Mouse (Mus musculus) urinary bladder, postnatal 0 days (tissue): Measurements from ENCODE around the gene Tff3. TPM values are rescaled to one million over a fixed set of nuclear protein-coding genes. Genes with fewer than 3 reads are reported as not detected.

Experiments
- polyA plus RNA-seq: library from polyadenylated mRNA; unstranded; fragments of >200 nt; fragmentation: Nextera tagmentation; extraction: Ambion mirVana; gene quantifications from 2 replicates; pipeline ENCODE4 v1.2.1, GENCODE M21; 2015

Gene Tff3
- polyA plus RNA-seq: 1.2 and 1.6 TPM in 2 replicates

GRCm38 (mm10) chr17:31129452-31129851, at the start of gene Tff3:
TSS of gene Tff3 (minus strand) at chr17:31129646.

DNA sequence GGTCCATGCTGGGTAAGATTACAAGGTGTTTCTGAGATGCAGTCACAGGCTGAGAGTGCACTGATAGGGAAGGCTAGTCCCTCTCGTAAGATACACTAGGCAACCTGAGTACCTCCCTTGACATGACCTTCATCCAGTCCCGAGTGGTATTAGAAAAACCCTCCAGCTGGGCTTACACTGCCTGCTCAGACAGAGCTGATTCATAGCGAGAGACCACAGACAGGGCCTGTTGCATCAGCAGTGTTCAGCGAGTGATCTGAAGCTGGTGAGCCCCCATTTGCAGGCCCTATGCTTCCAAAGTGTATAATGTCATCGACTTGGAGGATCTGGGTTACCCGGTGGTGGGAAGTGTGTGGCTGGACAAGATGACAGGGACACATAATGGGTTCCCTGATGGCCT, 35.7 kb upstream of the Tff3 start, which contains the start of gene Tff1:
TSS of gene Tff1 (minus strand) at position 151 of the 400 bp plus-strand sequence.

GRCm38 (mm10) chr17:31144040-31145037, 14.9 kb upstream of the Tff3 start, which contains the start of gene Tff2:
TSS of gene Tff2 (minus strand) at chr17:31144282.

Other genes starting within 250 kb of the Tff3 start
- 0.04 TPM in 1 of 2 replicates, not detected in the other for gene Glp1r, start 227.8 kb downstream of the Tff3 start, polyA plus RNA-seq
- gene Umodl1, start 175.0 kb downstream of the Tff3 start, polyA plus RNA-seq: not detected in 2 replicates
- gene Abcg1, start 72.0 kb downstream of the Tff3 start, polyA plus RNA-seq: 1.9 and 4.7 TPM in 2 replicates
- gene Tff2, start 14.6 kb upstream of the Tff3 start, polyA plus RNA-seq: not detected in 2 replicates
- gene Tff1, start 35.6 kb upstream of the Tff3 start, polyA plus RNA-seq: 0.98 and 1.5 TPM in 2 replicates
- not detected in 2 replicates for gene Tmprss3, start 69.3 kb upstream of the Tff3 start, polyA plus RNA-seq
- 0.29 TPM in 1 of 2 replicates, not detected in the other for gene Ubash3a, start 78.2 kb upstream of the Tff3 start, polyA plus RNA-seq
- 2.0 and 2.3 TPM in 2 replicates for gene Rsph1, start 147.7 kb upstream of the Tff3 start, polyA plus RNA-seq
- gene Slc37a1, start 157.1 kb upstream of the Tff3 start, polyA plus RNA-seq: 3.4 and 3.8 TPM in 2 replicates